Mouse (Mus musculus) adipocyte (in vitro differentiated cells): ENCODE data around the gene Dleu7.
A peak's percentile ranks its signal among the peaks of the same experiment; 100 is the strongest.

Experiments
- DNase-seq: peaks from one replicate; pipeline ENCODE4 v3.0.0-alpha.2; 2016; ENCODE audit warnings: low spot score

The Dleu7 gene

DNA sequence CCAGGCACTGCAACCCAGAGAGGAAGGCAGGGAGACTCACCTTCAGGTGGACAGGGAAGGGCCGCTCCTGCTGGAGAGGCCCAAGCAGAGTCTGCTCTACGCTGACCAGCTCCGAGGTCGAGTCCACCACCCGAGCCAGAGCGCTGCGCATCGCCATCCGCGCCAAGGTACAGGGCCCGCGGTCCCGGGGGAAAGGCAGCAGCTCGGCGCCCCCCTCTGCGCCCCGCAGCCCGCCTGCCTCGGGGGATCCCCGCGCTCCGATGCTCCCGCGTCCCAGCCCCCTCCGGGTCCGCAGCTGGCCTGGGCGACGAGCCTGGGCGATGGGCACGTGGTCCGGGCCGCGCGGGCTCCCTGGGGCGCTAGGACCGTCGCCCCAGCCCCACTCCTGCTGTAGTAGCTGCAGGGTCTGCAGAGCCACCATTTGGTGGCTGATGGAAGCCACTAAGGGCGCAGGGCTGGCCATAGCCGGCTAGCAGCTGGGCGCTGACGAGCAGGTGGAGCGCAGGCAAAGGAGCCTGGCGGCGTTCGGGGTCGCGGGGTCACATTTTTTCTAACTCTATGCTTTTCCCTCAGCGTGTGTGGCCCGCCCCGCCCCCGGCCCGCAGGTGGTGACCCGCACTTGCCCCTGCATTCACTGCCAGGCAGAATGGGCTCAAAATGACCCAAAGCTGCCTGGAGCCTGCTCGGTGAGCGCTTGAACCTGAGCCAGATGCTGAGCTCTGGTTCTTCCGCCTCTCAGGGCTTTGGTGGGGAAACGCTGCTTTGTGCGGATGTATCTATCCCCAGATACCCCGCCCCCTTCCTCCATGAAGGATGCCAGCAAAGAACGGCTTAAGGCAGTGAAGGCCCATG lies at the start of gene Dleu7, which contains the start of gene Rnaseh2b:
TSS of gene Dleu7 (minus strand) at position 560 of the 852 bp plus-strand sequence.
TSS of gene Rnaseh2b (plus strand) at position 102 of the 852 bp plus-strand sequence.
- DNase-seq = no peak

DNA sequence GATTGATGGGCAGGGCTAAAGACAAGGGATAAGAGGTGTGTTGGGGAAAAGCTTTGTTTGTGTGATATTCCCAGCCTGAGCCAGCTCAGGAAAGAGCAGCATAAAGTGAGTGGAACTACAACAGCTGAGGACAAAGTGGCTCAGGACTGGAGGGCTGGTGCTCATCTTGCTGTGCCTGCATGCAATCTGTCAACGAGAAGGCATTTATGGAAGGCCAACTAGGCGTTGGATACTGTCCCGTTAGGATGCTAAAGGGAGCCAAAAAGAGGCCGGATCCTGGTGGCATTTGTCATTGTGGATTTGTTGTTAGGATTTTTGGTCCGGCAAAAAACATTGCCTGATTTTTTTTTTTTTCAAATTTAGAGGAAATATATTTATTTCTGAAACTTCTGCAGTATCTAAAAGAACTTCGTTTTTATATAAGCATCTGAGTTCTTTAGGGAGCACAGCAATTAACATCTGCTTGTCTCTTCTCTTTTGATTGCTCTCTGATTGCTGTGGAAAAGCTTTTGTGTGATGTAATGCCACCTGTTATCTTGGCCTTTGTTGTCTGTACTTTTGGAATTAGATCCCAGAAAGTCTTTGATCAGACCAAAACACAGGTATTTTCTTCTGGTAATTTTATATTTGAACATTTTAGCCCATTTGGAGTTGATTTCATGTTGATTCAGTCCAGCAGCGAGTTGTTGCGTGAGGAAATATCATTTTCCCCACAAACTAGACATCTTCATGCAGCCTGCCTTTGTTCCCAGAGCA lies 49.2 kb upstream of the Dleu7 start:
- DNase-seq = no peak

DNA sequence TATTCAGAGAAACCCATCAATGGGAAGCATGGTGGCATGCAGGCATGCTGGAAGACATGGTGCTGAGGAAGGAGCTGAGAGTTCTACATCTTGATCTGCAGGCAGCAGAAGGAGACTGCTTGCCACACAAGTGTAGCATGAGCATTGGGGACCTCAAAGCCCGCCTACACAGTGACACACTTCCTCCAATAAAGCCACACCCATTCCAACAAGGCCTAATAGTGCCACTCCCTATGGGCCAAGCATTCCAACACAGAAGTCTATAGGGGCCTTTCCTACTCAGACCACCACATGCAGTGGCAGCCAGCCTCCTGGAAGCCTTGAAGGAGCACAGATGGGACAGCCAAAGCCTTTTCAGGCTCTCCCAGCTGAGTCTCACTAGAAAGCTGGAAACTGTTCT lies 46.3 kb upstream of the Dleu7 start:
- DNase-seq = no peak

DNA sequence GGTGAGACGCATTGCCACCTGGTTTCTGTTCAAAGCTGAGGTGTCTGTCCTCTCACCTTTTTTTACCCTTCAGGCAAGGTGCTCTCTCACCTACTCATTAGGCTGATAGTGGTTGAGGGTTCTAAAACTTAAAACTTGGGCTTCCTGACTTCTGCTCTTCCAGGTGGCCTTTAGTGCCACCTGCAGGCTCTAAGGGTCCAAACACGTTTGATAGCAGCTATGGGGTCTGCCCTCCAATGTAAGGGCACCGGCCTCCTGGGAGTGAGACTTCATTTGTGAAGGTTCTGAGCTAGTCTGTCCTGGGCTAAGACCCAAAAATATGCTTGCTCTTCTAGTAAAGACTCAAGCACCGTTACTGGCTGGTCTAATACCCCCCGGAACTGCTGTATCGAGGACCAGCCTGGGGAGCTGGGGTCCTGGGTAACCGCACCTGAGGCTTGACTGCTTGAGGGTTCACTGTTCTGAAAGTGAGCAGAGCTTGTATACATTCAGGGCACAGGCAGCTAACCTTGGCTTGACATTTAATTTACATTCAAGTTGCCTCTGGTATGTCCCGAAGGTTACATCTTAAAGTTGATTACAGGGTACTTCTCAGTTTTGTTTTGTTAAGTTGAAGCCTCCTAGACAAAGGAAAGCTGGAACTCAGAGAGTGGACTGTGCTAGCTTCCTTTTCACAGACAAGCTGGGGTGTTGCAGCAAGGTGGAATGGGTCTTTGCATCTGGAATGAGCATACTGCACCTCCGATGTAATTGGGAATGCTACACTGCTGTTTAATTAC lies 41.3 kb upstream of the Dleu7 start:
- no peak for DNase-seq

DNA sequence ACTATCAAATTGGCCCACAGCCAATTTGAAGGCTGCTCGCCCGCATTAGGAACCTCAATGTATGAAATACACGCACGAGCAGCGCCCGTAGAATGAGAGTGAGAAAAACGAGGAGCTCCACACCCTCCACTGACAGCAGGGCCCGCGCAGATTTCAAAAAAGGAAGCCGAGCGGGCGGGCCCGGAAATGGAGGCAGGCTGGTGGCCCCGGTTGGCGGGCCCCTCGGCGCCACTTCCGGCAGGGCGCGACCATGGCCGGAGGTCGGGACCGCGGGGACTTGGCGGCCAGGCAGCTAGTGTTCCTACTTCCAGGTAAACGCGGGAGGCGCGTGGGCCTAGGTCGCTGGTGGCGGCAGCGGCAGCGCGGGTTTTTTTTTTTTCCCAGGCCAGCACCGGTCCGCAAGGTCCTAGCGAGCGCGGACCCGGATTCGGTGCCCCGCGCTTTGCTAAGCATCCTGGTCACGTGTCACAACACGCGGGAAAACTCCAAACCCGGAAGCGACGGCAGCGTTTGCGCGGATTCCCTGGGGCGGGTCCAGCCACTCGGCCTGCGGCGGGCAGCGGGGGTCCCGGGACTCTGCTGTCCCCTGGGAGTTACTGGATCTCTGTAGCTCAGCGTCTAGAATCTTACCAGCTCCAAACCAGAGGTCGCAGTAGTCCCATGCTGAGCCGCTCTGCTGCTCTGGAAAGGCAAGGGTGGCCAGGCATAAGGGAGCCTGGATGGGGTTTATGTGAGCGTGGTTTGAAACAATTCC lies 39.2 kb upstream of the Dleu7 start:
- DNase-seq = peak; percentile 83

DNA sequence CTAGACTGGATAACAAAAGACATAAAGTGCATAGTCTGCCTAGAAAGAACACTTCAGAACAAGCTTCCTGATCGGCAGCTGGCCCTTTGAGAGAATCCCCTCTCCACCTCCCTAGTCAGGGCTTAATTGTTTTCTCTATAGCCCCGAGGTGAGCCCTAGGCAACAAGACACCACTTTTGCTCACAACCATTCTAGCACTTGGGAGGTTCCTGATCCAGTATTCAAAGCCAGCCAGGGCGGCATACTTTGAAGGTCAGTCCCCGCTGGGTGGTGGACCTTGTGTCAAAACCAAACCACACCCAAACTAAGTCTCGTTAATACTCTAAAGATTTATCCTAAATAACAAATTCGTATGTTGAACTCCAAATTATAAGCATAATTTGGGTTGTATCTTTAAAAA lies 38.6 kb upstream of the Dleu7 start:
- DNase-seq = no peak

DNA sequence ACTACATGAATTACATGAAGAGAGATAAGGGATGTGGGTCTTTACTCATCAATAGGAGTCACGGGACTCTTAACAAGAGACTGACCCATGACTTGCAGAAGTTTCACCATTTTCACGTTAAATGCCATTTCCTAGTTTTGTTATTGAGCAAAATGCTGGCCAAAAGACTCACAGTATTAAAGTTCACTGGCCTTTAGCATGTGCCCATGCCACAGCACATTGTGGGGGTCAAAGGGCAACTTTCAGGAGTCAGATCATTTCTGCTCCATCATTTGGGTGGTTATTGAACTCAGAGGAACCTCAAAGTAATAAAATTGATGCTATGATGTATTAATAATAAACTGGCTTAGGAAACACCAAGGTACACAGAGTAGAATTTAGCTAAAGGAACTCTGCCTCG lies 36.8 kb upstream of the Dleu7 start:
- DNase-seq = no peak

DNA sequence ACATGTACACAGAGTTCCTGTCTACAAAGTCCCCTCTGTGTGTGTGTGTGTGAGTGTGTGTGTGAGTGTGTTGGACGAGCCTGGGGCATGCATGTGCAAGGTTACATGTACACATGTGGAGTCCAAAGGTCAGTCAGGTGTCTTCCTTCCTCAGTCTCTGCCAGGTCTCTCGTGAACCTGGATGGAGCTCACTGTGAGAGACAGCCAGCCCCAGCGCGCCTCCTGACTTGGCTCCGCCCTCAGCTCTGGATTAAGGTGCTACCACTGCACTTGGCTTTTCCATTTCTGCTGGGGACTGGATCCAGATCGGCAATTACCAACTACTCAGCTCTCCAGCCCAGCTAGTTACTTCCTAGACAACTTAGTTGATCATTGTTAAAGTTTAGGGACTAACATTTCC lies 35.8 kb upstream of the Dleu7 start:
- no peak for DNase-seq

DNA sequence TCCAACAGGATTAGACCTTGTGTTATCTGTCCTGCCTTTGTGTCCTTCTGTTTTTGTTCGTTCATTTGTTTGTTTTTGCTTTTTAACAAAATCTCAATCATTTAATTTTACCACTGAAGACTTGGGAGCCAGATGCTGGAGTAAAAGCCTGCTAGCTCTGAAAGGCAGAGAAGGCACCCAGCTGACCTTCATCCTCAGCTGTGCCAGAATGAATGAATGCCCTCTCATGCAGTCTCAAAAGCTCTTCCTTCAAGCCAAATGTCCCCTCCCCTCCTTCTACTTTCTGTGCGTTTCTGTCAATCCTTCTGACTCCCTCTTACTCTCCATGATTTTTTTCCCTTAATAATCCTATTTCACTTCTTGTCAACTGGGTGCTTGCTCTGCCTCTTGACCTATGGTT lies 34.3 kb upstream of the Dleu7 start:
- no peak for DNase-seq

DNA sequence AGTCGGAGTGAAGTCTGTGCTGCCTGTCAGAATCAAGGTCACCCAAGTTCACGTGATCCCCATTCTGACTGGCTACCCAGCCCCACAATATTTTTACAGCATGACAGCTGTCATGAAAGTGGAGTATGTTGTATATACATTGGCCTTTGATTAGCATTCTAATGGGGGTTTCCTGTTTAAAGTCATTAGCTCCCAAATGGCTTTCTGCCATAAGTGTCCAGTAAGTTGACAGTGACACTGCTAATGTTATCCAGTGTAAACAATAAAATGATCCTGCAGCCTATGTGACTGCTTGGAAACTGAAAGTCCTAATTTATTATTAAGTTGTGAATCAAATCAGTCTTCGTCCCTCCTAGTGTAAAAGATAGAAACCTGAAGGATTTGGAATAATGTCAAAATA lies 33.2 kb upstream of the Dleu7 start:
- DNase-seq = no peak

DNA sequence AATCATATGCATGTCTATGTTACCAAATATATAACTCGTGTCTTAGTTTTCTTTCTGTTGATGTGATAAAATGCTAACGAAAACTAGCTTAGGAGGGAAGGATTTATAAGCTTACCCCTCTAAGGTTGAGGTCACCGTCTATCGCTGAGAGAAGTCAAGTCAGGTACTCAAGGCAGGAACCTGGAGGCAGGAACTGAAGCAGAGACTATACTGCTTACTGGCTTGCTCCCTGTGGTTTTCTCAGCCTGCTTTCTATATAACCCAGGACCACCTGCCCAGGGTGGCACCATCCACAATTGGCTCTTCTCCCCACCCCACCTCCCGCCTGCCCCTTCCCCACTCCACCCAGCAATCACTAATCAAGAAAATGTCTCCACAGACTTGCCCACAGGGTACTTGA lies 32.1 kb upstream of the Dleu7 start:
- no peak for DNase-seq

DNA sequence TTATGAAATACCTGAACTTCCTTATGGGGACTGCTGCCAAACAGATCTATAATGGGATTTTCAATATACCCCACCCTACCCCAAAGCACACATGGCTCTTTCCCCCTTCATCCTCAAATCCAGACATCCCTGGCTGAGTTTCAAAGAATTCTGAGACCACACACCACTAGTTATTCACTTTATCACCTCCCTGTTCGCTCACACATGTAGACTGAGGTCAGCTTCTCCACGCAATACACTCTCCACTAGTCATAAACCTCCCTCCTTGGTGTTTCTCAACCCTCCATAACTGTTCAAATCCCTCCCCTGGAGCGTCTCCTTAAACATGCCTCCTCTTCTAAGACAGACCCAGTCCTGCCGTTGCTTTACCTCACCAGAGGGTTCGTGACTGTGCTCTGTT lies 30.6 kb upstream of the Dleu7 start:
- DNase-seq = no peak

DNA sequence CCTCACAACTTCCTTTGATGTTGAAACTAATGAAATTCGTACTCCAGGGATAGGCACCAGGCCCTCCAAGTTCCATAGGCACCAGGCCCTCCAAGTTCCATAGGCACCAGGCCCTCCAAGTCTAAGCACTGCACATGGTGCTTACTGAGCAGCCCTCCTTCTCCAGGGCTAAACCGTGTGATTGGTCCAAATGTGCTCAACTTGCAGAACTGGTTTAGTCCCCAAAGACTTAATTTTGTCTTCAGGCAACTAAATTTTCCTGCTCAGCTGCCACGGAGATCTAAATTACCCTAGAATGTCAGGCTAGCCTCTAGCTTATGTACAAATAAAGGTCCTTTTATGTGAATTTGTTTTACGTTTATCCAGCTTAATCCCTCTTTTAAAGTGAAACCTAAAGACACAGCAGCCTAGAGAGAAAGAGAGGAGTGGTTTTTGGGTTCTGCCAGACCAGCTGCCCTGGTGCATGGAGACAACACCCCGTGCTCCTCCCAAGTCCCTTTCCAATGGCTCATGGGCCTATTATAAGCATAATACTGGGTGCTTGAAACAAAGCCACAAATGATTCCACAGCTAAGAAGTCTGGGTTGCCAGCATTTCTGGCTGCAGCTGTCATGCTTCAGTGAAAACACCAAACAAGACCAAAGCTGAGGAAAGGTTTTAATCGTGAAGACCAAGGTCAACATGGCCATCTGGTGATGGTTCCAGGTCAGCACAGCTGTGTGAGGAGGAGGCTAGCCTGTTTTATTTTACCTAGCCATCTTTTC lies 29.9 kb upstream of the Dleu7 start:
- DNase-seq = no peak

DNA sequence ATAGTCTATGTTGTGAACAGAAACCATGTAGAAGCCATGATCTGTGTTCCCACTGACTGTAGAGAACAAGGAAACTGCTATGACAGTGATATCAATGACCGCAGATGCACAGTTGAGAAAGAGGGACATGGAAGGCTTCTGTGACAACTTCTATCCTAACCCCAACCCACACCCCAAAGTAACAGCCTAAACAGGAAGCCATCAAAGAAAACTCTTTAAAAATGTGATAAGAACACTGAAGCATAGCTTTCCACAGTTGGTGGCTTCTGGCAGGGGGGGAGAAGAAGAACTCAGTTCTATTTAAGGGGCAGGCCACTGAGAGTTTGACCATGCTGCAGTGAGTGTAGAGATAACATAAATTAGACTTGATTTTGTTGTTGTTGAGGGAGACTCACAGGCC lies 18.8 kb upstream of the Dleu7 start:
- DNase-seq = no peak

DNA sequence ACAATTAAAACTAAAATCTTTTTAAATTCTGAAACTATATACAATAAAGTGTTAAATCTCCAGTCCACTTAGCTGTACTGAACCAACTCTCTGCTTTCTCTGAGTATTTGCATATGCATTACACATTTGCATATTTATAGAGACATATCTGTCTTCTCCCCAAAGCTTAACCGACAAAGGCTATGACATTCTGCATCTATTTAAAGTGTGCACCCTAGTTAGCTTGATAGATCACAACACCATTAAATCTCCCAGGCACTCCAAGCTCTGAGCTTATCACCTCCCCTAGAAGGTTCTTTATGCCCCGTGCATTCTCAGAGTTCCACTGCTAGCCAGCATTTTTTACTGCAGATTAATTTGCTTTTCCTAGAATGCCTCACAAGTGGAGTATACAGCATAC lies 16.2 kb upstream of the Dleu7 start:
- no peak for DNase-seq

DNA sequence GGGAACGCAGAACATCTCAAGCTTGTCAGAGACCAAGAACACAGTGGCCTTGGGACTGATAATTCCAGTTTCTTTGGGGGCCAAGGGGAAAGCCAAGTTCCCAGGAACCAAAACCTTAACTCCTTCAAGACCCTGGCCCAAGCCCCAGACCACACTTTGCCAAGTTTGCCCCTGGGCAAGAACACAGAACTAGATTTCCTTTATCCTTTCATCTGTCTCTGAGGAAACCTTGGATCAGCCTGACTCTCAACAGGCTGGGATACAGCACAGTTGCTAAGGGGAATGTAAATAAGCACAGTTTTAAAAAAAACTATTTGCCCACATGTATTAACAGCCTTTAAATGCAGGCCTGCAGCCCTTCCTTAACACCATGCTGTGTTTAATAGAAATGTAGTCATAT lies 14.7 kb upstream of the Dleu7 start:
- DNase-seq = no peak

DNA sequence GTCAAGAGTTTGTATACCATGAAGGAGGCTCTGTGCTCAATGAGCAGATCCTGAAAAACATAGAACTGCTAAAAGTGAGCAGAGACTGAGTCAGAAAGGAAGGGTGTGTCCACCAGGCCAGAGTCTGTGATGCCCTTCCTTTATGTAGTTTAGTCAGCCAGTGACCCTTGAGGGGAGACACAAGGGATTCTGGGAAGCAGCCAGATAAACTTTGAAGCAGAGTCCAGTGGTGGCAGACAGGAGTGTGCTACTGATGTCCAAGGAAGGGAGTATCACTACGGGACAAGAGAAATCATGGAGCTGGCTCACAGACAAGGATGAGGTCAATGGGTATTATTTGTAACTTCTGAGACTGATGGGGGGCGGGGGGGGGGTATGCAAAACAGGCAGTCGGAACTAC lies 7.2 kb upstream of the Dleu7 start:
- no peak for DNase-seq

DNA sequence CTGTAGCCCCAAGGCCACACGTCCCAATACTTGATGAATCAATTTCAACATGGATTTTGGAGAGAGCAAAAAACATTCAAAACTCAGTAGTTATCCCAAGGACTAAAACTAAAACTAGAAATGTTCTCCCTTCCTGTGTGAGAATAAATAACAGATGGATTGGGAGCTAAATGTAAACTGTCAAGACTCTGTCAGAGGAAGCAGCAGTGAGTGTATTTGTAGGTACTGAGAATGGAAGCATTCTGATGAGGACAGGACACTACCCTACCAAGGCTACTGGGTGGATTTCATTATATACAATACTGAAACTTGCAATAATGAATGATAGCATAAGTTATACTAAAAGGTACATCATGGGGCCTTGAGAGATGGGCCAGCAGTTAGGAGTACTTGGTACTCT lies 6.0 kb upstream of the Dleu7 start:
- DNase-seq = no peak

DNA sequence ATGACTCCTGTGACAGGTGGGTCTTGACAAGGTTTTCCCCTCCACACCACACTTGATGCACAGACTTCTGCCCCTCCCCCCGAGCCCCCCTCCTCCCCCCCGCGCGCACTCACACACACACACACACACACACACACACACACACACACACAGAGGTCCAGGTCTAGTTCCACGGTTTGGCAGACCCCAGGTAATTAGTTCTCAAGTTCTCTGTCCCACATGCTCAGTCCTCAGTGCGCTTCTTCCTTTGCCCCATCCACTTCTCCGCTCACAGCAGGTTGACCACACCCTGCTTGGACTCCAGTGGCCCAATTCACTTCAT lies 720 bp downstream of the Dleu7 start:
- no peak for DNase-seq

DNA sequence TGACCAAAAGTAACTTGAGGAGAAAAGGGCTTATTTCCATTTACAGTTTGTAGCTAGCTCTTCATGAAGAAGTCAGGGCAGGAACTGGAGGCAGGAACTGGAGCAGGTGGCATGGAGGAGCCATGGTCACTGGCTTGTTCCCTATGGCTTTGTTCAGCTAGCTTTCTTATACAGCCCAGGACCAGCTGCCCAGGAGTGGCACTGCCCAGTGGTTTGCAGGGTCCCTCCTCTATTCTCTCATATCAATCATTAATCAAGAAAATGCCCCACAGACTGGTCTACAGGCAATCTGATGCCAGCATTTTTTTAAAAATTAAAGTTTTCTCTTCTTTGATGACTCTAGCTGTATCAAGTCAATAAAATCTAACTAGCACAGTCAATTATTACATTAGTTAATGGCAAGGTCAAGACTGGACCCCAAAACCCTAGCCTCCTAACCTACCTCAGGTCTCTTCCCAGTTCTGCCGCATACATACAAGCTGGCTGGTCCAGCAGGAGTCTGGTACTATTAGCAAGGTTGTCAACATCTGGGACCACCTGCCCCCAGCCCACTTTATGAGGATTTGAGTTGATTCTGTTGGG lies 1.4 kb downstream of the Dleu7 start:
- DNase-seq = no peak

DNA sequence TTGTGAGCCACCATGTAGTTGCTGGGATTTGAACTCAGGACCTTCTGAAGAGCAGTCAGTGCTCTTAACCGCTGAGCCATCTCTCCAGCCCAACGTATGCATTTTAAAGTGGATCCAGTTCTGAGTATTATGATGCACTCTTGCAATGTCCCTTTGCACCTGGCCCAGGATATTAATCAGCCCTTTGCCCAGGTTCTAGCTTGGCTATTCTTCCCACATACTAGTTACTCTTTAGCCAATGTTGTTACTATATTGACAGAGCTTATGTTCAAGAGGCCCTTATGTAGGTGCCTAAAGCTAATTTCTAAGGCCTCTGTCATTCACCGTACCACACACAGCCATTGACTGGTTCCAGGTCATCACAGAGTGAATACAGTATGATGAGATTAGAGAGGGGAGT lies 4.1 kb downstream of the Dleu7 start:
- DNase-seq = no peak
